Mouse (Mus musculus): Measurements from ENCODE around the gene Wdr4. TPM values are rescaled to one million over a fixed set of nuclear protein-coding genes. Genes with fewer than 3 reads are reported as not detected.
"Not testable (repeated sequence)": the region's sequence is repeated elsewhere in the genome, so short reads cannot be mapped to it uniquely, and the experiment has no call there.

The Wdr4 gene
- total RNA-seq, 2 experiments from 2014 or later: 26.5 to 28.0 TPM

DNA sequence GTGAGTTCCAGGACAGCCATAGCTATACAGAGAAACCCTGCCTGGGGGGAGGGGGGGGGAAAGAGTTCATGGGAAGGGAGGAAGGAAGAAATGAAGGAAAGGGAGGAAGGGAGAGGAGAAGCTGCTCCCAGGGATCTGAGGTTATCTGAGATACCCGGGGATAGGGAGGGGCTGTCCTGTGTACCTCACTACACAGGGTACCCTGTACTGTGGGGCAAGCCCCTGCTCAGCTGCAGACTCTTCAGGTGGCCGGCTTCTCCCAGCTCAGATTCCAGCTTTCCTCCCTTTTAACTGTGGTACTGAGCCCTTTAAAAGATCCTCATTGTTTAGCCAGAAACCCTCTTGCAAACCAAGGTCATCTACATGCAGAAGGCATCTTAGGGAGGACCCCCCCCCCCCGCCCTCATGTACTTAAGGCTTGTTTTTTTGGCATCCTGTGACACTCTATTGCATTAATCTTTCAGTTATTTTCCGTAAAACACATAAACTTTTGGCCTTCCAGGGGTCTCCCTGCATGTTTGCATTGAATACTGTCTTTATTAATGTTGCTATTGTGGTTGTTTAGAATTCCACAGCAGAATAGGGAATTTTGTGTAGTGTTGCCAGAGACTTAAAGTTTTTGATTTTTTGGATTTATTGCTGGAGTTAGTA is 21.2 kb upstream of the Wdr4 start:
- intact Hi-C loops (cut with DNase I): no loop called here
- DNase-seq (ENCODE audit: low spot score in 2 of 2): no peak

DNA sequence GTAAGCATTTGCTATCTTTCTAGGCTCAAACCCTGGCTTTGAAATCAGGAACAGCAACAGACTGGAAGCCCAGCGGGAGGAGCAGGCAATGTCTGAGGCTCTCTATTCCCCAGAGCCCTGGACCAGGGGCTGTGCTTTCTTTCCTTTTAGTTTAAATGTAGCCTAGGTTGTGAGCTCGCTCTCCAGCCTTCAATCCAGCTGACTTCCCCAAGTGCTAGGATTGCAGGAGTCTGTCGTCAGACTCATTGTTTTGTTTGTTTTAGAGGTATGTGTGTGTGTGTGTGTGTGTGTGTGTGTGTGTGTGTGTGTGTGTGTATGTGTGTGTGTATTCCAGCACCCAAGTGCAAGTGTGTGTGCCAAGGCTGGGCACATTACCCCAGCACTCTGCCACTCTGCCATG is 20.3 kb upstream of the Wdr4 start:
- no peak for DNase-seq (ENCODE audit: low spot score in 2 of 2)
- intact Hi-C loops (cut with DNase I): no loop called here

DNA sequence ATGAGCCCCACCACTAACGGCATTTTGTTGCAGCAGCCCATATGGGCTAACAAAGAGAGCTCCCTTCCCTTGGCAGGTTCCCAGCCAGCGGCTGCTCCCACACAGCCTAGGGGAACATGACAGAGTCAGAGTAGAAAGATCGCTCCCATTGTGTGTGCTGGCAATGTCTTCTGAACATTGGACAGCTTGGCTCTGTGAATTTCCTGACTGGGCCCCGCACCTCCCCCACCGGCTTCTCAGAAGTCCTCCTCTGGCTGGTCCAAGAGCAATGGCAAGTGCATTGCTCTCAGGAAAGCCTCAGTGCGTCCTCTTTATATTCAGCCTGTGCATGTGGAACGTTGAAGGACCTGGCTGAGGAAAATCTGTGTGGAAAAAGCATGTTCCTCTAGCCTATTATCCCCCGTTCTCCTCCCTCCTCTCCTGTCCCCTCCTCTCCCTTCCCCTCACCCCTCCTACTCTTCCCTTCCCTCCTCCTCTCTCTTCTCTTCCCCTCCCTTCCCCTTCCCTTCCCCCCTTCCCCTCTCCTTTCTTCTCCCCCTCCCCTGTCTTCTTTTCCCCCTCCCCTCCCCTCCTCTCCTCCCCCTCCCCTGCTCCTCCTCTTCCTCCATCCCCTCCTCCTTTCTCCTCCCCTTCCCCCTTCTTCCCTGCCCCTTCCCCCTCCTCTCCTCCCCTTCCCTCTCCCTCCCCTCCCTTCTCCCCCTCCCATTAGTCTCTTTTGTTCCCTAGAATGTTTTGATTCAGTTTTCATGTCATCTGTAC is 16.3 kb upstream of the Wdr4 start:
- DNase-seq (ENCODE audit: low spot score in 2 of 2): peak; percentile 73 to 81
- intact Hi-C loops (cut with DNase I): no loop called here

DNA sequence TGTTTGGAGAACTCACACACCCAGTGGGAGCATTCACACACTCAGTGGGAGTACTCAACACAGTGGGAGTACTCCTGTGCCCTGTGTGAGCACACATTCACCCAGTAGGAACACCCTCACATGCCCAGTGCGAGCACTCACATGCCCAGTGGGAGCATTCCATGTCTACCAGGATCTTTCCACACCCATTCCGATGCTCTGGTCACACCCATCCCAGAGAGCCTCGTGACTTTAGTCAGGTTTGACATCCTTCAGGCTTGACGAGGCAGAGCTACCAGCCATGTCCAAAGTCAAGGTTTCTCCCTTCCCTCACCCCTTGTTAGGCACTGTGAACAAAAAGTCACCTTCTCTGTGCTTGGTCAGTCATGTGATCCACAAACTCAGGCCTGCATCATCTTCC is 15.6 kb upstream of the Wdr4 start:
- DNase-seq (ENCODE audit: low spot score in 2 of 2): no peak
- intact Hi-C loops (cut with DNase I): no loop called here

GRCm38 (mm10) chr17:31532331-31532730 is 12.6 kb upstream of the Wdr4 start:
- intact Hi-C loops (cut with DNase I); DNase-seq (ENCODE audit: low spot score in 2 of 2): not testable (repeated sequence)

DNA sequence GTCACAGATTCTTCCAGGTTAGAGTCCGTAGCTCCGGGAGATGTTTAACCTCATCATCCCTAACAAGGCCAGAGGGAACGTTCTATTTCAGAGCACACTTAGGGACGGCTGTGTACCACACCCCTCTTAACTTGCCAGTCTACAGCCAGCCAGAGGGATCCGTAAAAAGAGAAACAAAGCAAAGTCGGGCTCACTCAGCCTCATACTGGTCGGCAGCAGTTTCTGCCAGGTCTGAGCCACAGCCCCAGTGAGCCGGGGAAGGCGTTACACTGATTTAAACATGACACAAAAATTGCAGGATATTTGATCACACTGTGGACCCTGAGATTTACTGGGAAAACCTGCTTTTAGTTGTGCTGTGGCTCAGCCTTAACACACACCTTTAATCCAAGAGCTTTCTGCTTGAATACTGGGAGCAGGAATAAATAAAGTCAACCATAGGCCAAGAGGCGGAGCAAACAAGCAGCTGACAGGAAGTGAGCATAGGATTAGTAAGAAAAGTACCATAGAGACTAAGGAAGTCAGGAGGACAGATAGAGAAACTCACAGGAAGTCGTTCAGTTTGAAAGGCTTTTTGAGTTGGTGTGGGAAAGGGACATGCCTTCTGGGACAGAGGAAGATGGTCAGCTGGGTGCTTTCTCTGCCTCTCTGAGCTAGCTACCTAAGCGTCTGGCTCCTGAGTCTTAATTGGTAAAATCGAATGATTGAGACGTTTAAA is 11.8 kb upstream of the Wdr4 start:
- intact Hi-C loops (cut with DNase I): no loop called here
- no peak for DNase-seq (ENCODE audit: low spot score in 2 of 2)

DNA sequence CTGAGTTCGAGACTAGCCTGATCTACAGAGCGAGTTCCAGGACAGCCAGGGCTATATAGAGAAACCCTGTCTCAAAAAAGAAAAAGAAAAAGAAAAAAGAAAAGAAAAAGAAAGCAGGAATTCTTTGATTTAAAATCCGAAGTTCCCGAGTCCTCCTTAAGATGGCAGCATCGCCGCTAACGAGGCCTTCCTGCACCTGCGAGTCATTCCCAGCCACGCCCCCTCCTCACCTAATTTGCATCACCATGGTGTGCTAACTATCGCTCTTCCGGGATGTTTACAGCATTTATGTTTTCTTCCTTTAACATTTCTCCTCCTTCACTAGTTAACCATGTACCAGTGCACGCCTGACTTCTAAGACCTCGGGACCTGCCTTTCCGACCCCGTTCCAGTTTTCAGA is 9.5 kb upstream of the Wdr4 start:
- intact Hi-C loops (cut with DNase I): no loop called here
- peak; percentile 37 to 42 for DNase-seq (ENCODE audit: low spot score in 2 of 2)

DNA sequence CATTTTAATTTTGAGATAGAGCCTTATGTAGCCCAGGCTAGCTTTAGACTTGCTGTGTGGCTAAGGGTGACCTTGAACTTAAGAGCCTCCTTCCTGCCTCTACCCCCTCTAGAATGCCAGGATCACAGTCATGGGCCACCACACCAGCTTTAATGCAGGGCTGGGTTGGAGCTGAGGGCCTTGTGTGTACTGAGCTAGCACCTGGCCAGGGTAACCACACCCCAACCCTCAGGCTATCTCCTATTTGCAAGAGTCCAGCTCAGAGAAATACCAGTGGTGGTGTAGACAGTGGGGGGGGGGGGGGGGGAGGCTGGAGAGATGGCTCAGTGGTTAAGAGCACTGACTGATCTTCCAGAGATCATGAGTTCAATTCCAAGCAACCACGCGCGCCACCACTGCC is 6.0 kb upstream of the Wdr4 start:
- DNase-seq (ENCODE audit: low spot score in 2 of 2): no peak
- intact Hi-C loops (cut with DNase I): no loop called here

DNA sequence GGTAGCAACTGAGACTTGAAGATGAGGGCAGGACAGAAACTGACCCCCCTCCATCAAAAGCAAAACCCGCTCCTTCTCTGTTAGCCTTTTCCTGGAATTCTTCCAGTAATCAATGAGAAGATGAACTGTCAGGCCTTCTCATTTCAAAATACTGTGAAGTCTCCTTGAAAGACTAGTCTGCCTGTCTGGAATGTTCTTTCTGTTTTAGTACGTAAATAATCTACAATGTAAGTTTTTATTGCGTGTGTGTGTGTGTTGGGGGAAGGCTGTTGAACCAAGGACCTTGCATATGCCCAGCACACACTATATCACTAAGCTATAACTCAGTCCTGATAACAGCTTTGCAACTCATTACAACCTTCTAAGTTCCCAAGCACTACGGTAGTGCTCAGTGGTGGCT is 5.3 kb upstream of the Wdr4 start:
- no peak for DNase-seq (ENCODE audit: low spot score in 2 of 2)
- intact Hi-C loops (cut with DNase I): no loop called here

DNA sequence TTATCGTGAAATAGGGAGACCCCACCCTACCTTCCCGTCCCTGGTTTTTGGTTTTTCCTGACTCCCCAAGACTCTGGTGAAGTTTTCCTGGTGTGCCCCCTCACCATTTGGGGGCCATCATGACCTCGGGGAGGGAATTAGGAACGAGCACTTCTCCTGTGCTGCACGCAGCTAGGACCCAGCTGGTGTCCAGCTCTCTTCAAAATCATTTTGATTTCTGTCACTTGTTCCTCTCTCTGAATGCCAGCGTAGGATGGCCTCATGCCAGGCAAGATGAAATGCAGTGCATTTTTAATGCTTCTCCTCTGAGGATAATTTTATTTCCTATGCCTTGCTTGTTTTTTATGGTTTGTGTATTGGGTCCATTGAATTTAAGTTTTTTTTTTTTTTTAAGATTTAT is 2.2 kb upstream of the Wdr4 start:
- intact Hi-C loops (cut with DNase I): loop anchor here (5.0 kb wide), 1 partner anchor 135 kb away; the partner anchor contains the start of gene U2af1
- no peak for DNase-seq (ENCODE audit: low spot score in 2 of 2)

DNA sequence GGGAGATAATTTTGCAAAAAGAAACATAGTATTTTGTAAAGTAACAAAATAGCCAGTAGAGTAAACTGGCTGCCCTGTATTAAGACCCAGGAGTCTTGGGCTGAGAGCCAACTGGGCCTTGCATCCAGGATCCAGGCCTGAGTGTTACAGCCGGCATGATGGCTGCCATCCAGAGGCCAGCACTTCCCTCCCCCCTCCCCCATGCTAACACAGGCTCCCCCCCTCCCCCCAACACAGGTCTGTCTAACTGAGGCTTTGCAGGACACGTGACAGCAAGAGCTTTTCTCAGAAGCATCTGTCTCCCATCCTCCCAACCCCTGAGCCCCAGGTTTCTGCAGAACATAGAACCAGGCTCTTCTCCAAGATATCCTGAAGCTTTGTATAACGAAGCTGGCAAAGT is 1.1 kb upstream of the Wdr4 start:
- DNase-seq (ENCODE audit: low spot score in 2 of 2): peak; percentile 44 to 57
- intact Hi-C loops (cut with DNase I): loop anchor here (1.0 to 5.0 kb wide), 2 partner anchors 43 to 136 kb away; partner anchors contain the start of genes Pknox1 and U2af1

DNA sequence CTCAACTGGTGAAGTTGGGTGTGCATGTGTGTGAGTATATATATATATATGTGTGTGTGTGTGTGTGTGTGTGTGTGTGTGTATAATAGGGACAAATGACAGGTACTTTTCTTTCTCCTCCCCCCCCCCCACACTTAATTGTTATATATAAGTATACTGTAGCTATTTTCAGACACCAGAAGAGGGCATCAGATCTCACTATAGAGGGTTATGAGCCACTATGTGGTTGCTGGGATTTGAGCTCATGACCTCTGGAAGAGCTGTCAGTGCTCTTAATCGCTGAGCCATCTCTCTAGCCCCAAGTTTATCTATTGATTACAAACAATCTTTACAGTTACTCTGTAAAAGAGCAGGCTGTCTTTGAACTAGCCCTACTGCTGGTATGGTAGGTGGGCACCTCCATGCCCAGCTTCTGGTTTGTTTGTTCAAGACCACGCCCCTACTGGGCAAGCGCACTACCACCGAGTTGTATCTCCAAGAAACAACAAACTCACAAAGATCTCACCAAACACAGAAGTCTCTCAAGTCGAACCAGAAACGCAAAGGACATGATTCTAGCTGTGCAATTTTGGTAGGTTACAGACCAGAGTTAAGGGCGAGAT is 335 bp downstream of the Wdr4 start:
- intact Hi-C loops (cut with DNase I): no loop called here
- no peak for DNase-seq (ENCODE audit: low spot score in 2 of 2)

GRCm38 (mm10) chr17:31514696-31515095 is 5.1 kb downstream of the Wdr4 start:
- no peak for DNase-seq (ENCODE audit: low spot score in 2 of 2)
- intact Hi-C loops (cut with DNase I): no loop called here

DNA sequence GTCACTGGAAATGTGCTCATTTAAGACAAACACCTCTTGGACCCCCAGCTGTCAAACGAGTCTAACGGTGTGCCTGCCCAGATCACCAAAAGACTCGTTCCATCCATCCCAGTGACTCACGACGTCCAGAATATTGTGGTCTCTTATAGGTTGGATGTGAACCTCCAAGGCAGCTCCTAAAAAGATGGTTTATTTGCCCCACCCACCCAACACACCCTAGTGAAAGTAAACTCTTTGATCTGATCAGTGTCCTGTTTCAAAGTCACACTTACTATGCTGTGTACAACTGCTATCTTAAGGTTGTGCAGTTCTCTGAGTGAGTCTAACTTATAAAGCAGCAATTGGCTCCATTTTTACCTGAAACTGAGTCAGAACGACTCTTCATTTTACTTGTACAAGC is 7.2 kb downstream of the Wdr4 start:
- intact Hi-C loops (cut with DNase I): no loop called here
- no peak for DNase-seq (ENCODE audit: low spot score in 2 of 2)

DNA sequence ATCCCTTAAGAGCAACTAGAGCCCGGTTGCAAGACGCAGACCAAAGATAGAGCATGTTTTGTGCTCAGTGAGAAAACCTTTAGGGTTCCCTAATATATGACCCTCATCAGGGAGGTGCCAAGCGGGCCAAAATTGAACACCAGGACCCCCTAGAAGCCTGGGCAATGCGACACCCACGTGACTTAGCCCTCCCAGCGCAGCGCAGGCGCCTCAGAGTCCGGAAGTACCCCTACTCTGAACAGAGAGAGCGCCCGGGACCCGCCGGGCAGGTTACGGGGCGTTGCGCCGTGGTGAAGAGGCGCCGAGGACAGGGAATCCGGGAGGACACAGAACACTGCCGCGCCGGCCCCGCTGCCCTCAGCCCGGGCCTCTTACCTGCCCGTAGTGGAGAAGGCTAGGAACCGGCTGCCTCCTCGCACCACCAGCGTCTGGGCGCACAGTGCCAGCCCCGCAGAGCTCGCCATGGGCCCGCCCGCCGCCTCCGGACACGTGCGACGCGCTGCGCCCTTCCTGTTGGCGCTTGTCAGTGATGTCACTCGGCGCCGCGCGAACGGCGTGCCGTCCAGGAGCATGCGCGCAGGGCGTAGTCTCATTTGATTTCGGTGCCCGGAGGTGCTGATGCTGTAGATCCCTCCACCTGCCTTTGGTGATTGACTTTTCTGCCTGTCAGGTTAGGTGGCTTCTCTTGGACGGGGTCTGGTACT is 7.8 kb downstream of the Wdr4 start:
- peak; percentile 84 to 91 for DNase-seq (ENCODE audit: low spot score in 2 of 2)
- intact Hi-C loops (cut with DNase I): no loop called here

- intact Hi-C loops (cut with DNase I): no loop called here
Measured at GRCm38 (mm10) chr17:31510944-31511343, 8.8 kb downstream of the Wdr4 start.

DNA sequence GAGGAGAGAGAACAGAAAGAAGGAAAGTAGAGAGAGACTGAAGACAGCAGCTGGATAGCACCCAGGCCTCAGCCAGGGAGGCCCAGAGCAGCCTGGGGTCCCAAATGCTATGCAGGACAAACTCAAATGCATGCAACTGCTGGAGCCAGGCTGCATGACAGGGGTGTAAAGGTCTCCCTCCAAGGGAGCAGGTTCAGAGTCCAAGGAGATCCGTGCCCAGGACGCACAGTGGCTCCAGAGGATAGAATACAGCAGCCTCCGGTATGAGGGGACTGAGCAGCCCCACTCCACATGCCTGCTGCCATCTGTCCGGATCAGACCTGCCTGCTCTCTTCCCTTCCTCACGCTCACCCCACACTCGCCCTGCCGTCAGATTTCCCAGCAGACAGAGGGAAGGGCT is 13.5 kb downstream of the Wdr4 start:
- intact Hi-C loops (cut with DNase I): no loop called here

More at GRCm38 (mm10) chr17:31510944-31511343, 8.8 kb downstream of the Wdr4 start:
- DNase-seq (ENCODE audit: low spot score in 2 of 2): no peak

DNA sequence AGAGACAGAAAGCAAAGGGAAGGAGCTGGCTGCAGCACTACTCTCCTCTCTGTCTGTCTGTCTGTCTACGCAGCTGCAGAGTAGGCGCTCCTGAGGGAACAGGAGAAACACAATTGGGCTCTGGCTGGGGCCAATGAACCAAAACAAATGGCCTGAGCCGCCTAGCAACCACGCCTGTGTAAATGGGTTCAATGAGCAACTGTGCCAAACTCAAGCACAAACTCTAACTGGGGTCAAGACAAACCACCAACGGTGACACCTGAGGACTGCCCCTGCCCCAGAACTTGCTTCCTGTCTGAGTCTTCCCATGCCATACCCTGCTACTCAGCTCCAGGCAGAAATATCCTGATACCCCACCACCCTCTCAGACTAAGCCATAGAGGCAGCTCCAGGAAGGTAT is 14.8 kb downstream of the Wdr4 start:
- intact Hi-C loops (cut with DNase I): no loop called here

More for the DNA sequence above, 13.5 kb downstream of the Wdr4 start:
- no peak for DNase-seq (ENCODE audit: low spot score in 2 of 2)

GRCm38 (mm10) chr17:31503936-31504335 is 15.8 kb downstream of the Wdr4 start:
- no peak for DNase-seq (ENCODE audit: low spot score in 2 of 2)
- intact Hi-C loops (cut with DNase I): no loop called here

More for the DNA sequence above, 14.8 kb downstream of the Wdr4 start:
- DNase-seq (ENCODE audit: low spot score in 2 of 2): no peak

All from left cerebral cortex, postnatal 14 days (tissue).